Mouse (Mus musculus) E14TG2a.4 (cell line): ENCODE measurements around the gene Gmeb2.
"Not testable (repeated sequence)": the region's sequence is repeated elsewhere in the genome, so short reads cannot be mapped to it uniquely, and the experiment has no call there.

Experiments
- H3K27me3 ChIP-seq: 2 replicates; pipeline ENCODE4 v1.6.1; 2014; ENCODE audit warnings: low read length, control low read depth; ENCODE audit not compliant: insufficient read depth
- H3K36me3 ChIP-seq: 2 replicates; pipeline ENCODE4 v1.6.1; 2014; ENCODE audit warnings: low read length, control low read depth; ENCODE audit not compliant: insufficient read depth
- H3K4me1 ChIP-seq: replicated peaks from 2 replicates; pipeline ENCODE4 v1.6.1; 2014; ENCODE audit warnings: low read depth, low read length, control low read depth
- H3K4me3 ChIP-seq: replicated peaks from 2 replicates; pipeline ENCODE4 v1.5.1; 2014; ENCODE audit warnings: mild to moderate bottlenecking, low read length
- H3K9me3 ChIP-seq: 2 replicates; pipeline ENCODE4 v1.6.1; 2014; ENCODE audit warnings: low read length, control low read depth
- CTCF ChIP-seq: conservative IDR thresholded peaks from 2 replicates; pipeline ENCODE4 v1.5.1; 2014; ENCODE audit warnings: low read length
- NANOG ChIP-seq: IDR thresholded peaks from 2 replicates; pipeline ENCODE4 v1.6.1; 2014; ENCODE audit warnings: borderline replicate concordance, low read length, mixed read lengths
- POU5F1 ChIP-seq: IDR thresholded peaks from 2 replicates; pipeline ENCODE4 v1.6.1; 2014; ENCODE audit warnings: low read length, borderline replicate concordance

The Gmeb2 gene

DNA sequence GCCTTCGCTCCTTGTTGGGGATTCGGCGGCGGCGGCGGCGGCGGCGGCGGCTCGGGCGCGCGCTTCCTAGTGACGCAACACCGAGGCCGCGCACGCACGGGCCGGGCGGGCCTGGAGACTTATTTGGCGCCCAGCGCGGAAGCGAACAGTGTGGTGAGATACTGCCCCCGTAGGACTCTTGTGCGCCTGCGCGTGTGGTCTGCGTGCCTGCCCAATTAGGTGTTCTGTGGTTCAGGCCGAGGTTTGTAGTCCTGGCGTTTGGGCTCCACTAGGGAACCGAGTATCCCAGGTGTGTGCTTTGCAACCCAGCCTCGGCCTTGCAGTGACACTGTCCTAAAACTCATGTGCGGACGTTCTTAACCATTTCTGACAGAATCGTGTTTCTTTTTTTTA lies at the start of gene Gmeb2:
TSS of gene Gmeb2 (minus strand) at position 78 of the 393 bp plus-strand sequence.
- not testable (repeated sequence) for H3K27me3 ChIP-seq, H3K9me3 ChIP-seq
- Histone ChIP-seq H3K36me3 (peaks cover 27% of the 10 kb centered on the region), H3K4me3 (peak within 1 kb of the TSS; percentile 91), H3K4me1 (peaks cover 55% of the 10 kb centered on the region)

DNA sequence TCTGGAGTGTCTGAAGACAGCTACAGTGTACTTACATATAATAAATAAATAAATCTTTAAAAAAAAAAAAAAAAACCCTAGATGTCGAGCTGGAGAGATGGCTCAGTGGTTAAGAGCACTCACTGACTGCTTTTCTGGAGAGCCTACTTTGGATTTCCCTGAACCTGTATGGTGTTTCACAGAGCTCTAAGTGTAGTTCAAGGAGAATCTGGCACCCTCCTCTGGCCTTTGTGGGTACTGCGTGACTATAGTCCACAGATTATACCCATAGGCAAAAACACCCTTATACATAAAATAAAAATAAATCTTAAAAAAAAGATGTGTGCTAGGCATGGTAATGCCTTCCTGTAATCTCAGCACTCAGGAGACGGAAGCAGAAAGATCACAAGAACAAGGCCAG lies 46.2 kb upstream of the Gmeb2 start:
- no peaks in the 10 kb centered on the region for H3K9me3 ChIP-seq
- H3K36me3 ChIP-seq: peaks cover 95% of the 10 kb centered on the region
- H3K4me1 ChIP-seq: peaks cover 53% of the 10 kb centered on the region
- TF ChIP-seq POU5F1: no peak
- TF ChIP-seq CTCF: peak; percentile 81
- H3K4me3 ChIP-seq: no peak overlapping the region
- H3K27me3 ChIP-seq: no peaks in the 10 kb centered on the region

DNA sequence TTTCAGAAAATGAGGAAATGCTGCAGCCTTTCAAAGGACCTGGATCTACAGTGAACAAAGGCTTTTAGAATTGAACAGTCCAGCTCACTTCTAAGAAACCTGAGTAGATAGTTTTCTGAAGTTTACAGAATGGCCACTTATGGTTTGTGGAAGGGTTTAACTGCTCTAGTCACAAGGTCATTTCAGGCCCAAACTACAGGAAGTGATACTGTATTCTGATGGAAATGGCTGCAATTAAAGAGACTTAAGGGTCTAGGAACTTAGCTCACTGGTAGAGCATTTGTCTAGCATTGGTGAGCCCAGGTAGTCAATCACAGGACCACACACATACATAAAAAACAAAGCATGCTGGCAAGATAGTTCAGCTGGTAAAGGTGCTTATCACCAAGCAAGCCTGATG lies 44.7 kb upstream of the Gmeb2 start:
- TF ChIP-seq POU5F1 (peak; percentile 29; the same call in 1 of the 2 replicates), CTCF (no peak), NANOG (peak; percentile 98)
- peaks cover 95% of the 10 kb centered on the region for H3K36me3 ChIP-seq
- H3K4me3 ChIP-seq: no peak overlapping the region
- H3K27me3 ChIP-seq: no peaks in the 10 kb centered on the region
- peaks cover 60% of the 10 kb centered on the region for H3K4me1 ChIP-seq
- H3K9me3 ChIP-seq: no peaks in the 10 kb centered on the region

DNA sequence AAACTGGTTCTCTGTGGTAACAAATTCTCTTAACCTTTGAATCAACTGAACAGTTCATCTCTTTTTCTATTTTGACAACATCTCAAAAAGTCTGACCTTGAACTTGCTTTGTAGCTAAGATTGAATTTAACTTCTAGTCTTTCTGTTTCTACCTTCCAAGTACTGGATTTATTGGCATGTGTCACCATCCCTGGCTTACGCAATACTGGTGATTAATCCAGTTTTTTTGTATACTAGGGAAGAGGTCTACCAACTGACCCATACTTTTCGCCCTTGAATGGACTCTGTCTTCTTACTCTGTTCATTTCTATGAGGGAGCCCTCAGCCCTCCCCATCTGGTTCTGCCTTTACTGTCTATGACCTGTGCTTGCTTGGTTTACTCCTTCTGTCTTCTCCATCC lies 38.3 kb upstream of the Gmeb2 start:
- Histone ChIP-seq H3K9me3 (no peaks in the 10 kb centered on the region), H3K4me3 (no peak overlapping the region), H3K36me3 (peaks cover 100% of the 10 kb centered on the region), H3K4me1 (peaks cover 81% of the 10 kb centered on the region), H3K27me3 (no peaks in the 10 kb centered on the region)
- no peak for TF ChIP-seq POU5F1
- TF ChIP-seq NANOG: no peak
- no peak for TF ChIP-seq CTCF

DNA sequence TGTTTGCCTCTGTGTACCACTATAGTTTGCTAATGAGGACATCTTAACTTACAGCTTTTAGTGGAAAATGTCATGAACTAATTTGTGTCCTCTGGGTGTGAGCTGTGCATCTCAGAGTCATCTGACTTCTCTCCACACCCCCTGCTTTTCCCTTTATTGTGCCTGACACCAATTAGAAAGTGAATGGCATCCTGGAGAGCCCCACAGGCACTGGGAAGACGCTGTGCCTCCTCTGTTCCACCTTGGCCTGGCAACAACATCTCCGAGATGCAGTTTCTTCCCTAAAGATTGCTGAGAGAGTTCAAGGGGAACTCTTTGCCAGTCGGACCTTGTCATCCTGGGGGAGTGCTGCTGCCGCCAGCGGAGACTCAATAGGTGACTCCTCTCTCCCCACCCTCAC lies 34.3 kb upstream of the Gmeb2 start:
- TF ChIP-seq POU5F1 (no peak), NANOG (peak; percentile 47; the same call in 1 of the 2 replicates), CTCF (no peak)
- peak overlapping the region; percentile 49 for H3K4me3 ChIP-seq
- H3K9me3 ChIP-seq: no peaks in the 10 kb centered on the region
- peaks cover 67% of the 10 kb centered on the region for H3K36me3 ChIP-seq
- H3K4me1 ChIP-seq: peaks cover 67% of the 10 kb centered on the region
- no peaks in the 10 kb centered on the region for H3K27me3 ChIP-seq

DNA sequence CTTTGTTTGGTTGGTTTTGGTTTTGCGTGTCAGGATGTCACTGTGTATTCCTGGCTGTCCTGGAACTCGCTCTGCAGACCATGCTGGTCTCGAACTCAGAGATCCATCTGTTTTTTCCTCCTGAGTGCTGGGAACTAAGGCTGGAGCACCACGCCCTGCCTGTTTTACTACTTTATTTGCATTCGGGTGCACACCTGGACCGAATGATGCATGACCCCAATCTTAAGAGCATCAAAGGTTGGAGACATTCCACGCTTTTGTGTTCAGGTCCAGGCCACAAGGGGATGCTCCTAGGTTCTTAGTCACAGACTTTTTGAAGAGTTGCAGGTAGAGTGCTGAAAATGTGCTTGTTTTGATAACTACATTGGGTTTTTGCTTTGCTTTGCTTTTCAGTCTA lies 32.3 kb upstream of the Gmeb2 start:
- H3K9me3 ChIP-seq: no peaks in the 10 kb centered on the region
- no peak for TF ChIP-seq NANOG
- TF ChIP-seq POU5F1: no peak
- no peak for TF ChIP-seq CTCF
- peaks cover 46% of the 10 kb centered on the region for H3K36me3 ChIP-seq

DNA sequence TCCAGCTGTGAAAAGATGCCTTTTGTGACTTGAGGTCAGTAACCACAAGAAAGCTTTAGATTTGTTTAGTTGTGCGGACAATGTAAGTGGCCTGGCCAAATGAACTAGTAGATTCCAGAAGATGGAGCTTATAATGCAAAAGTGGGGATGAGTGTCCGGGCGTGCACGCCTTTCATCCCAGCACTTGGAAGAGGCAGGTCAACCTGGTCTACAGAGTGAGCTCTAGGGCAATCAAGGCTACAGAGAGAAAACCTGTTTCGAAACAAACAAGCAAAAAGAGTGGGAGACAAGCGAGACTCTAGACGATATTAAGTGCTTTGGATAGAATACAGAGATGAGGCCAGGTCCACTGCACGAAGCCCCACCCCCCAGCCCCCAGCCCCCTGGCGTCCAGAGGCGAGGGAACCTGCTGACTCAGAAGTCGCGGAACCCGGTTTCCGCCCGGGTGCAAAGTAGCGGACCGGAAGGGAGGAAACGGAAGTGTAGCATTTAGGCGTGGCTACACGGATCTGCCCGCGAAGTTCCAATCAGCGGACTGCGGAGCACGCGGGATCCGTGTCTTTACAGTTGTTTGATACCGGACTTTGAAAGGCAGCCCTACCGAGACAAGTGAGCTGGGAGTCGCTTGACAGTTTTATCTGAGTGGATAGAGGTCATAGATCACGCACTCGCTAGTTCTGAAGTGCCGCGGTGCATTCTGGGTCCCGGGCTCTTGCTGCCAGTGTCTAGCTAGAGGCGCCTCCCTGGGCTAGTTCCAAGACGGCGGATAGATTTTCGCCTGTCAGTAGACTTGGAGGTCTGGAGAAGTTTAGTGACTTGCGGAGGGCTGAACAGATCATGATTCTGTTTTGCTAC lies 31.6 kb upstream of the Gmeb2 start, which contains the start of gene Rtel1:
TSS of gene Rtel1 (plus strand) at position 492 of the 855 bp plus-strand sequence.
- peak within 1 kb of the TSS; percentile 88 for H3K4me3 ChIP-seq
- no peaks in the 10 kb centered on the region for H3K9me3 ChIP-seq
- H3K36me3 ChIP-seq: peaks cover 40% of the 10 kb centered on the region
- TF ChIP-seq CTCF: no peak
- no peak for TF ChIP-seq NANOG
- TF ChIP-seq POU5F1: no peak
- peaks cover 61% of the 10 kb centered on the region for H3K4me1 ChIP-seq
- peaks cover 9% of the 10 kb centered on the region for H3K27me3 ChIP-seq

More for the DNA sequence above, 32.3 kb upstream of the Gmeb2 start:
- peak overlapping the region; percentile 88 for H3K4me3 ChIP-seq
- H3K27me3 ChIP-seq: peaks cover 5% of the 10 kb centered on the region
- peaks cover 61% of the 10 kb centered on the region for H3K4me1 ChIP-seq

DNA sequence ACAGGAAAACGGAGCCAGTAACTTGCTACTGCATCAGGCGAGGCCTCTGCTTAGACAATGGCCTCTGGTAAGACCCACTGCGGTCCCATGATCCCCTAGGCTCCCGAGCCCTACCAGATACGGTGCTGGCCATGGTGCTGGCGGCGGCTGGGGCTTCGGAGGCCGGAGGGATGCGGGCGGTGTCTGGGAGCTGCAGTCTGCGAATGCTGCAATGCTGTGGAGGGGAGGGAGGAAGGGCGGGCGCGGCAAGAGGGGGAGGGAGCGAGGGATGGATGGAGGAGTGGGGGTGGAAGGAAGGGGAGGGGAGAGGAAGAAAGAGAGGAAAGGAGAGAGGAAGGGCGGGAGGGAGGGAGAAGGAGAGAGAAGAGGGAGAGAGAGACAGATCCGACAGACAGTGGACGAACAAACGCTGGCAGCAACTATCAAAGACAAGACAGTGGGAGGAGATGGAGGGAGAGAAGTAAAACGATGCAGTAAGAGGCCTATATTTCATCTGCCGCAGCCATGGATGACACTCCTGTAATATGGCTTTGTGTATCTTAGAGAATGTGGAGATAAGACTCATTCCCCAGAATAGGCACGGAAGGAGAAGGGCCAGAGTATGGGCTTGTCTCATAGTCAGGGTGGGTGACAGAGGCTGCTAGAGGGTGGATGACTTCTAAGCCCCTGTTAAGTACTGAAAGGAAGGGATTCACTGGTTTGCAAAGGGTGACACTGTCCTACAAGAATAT lies 26.4 kb upstream of the Gmeb2 start, which contains the start of gene Stmn3:
TSS of gene Stmn3 (minus strand) at position 421 of the 731 bp plus-strand sequence.
- TF ChIP-seq NANOG (no peak), POU5F1 (no peak), CTCF (no peak)
- peak within 1 kb of the TSS; percentile 82 for H3K4me3 ChIP-seq
- peaks cover 45% of the 10 kb centered on the region for H3K4me1 ChIP-seq
- peaks cover 10% of the 10 kb centered on the region for H3K27me3 ChIP-seq
- no peaks in the 10 kb centered on the region for H3K9me3 ChIP-seq
- H3K36me3 ChIP-seq: no peaks in the 10 kb centered on the region
